Mouse (Mus musculus) spleen, embryonic (tissue): ENCODE measurements around the gene Ppp1r12c.

Source experiments
- CTCF ChIA-PET: fragments of 350-600 bp; sonication (Branson Sonifier 250); formaldehyde crosslinking; loops from one replicate; lab custom pipeline; 2022; lab: Charles Lee

The Ppp1r12c gene

DNA sequence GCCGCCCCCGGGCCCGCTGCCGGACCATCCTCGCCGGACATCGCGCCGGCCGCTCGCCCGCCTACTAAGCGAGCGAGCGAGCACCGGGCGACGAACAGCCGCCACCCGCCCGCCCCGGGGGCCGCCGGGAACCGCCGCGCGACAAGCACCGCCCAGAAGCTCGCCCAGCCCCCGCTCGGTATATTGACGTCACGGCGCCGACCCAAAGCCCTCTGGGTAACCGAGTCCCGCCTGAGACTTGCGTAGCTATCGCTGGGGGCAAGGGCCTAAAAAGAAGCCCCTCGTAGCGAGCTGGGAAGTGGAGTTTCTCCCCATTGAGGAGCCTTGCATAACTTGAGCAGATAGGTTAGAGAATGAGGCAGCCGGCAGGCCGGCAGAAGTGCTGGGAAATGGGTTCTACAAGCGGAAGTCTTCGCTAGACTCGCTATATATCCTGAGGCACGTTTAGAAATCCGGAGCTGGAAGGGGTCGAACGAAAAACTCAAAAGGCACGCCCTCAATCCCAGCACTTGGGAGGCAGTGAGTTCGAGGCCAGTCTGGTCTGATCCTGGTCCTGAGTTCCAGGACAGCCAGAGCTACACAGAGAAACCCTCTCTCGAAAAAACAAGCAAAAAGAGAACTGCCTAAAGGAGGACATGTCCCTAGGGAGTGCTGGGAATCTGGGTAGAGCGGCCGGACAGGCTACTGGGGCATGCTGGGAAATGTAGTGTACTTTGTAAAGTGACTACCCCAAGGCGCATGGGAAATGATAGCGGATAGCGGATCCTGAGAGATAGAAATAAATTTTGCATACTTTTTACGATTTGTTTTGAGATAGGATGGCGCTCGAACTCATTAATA is at the start of gene Ppp1r12c:
Gene Ppp1r12c, minus strand, starts transcription at position 123 of the 840 bp plus-strand sequence.
- CTCF ChIA-PET = no interaction called here

GRCm38 (mm10) chr7:4547221-4547641 is 45.8 kb upstream of the Ppp1r12c start, which contains the start of gene Syt5:
Syt5 (minus strand) TSS chr7:4547541.
- CTCF ChIA-PET = no interaction called here

GRCm38 (mm10) chr7:4546591-4547131 is 45.2 kb upstream of the Ppp1r12c start:
- CTCF ChIA-PET = no interaction called here

GRCm38 (mm10) chr7:4546050-4546449 is 44.6 kb upstream of the Ppp1r12c start:
- CTCF ChIA-PET = no interaction called here

DNA sequence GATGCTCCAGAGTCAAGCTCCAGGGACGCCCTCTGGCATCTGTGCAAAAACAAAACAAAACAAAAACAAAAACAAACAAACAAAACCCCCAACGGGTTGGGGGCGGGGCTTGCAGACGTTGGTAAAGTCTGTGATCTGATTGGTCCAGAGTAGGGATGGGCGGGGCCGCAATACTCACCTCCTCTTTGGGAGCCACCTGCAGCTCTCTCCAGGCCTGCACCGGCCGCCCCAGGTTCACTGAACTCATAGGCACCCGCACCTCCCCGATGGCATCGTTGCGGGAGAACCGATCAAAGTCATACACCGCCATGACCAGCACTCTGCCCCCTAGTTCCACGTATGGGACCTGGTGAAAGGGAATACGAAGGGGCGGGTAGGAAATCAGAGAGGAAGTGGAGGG is 40.5 kb upstream of the Ppp1r12c start:
- CTCF ChIA-PET = no interaction called here

DNA sequence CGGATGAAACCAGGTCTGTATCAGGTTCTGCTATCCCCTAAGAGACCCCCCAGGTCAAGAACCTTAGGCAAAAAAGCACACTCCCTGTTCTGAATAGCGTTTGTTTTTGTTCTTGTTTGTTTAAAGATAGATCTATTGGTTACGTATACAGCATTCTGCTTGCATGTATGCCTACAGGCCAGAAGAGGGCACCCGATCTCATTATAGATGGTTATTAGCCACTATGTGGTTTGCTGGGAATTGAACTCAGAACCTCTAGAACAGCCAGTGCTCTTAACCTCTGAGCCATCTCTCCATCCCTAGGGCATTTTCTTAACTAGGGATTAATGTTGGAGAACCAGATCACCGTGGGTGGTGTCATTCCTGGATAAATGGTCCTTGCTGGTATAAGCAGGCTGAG is 39.9 kb upstream of the Ppp1r12c start:
- CTCF ChIA-PET = no interaction called here

GRCm38 (mm10) chr7:4539019-4539418 is 37.5 kb upstream of the Ppp1r12c start:
- CTCF ChIA-PET = no interaction called here

DNA sequence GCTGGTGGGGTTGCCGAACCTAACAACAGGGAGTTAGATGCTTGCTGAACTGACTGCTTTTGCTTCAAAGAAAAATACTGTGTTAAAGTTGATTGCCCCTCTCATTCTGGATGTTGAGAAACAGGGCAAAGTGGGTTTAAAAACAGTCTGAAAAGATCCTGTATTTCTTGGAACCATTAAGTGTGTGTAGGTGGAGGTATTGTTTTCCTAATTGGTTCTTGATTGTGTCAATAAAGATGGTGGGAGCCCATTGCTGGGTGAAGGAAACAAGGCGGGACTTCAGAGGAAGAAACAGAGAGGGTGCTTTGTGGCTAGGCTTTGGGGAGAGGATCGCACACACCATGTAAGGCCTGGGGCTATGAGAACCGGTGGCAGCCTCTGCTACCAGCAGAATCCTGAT is 35.7 kb upstream of the Ppp1r12c start:
- CTCF ChIA-PET = no interaction called here

DNA sequence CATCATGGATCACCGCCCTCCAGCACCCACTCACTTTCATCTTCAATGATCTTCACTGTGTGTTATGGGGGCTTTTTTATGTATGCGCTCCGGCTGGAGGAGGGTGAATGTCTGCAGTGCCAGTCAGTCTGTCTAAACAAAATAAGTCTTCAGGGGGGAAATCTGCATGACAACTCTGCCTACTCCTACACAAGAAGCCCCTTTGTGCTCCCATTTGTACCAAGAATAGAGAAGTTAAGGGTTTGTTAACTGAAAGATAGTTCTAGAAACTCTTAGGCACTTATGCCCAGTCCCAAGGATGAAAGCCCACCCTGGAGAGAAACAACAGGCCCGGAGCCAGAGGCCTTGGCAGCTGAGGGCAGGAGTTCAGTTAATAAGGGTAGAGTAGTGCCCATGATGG is 34.9 kb upstream of the Ppp1r12c start:
- CTCF ChIA-PET = no interaction called here

GRCm38 (mm10) chr7:4532005-4532729 is 30.7 kb upstream of the Ppp1r12c start, which contains the start of gene Dnaaf3:
Dnaaf3 (minus strand) TSS chr7:4532453.
- CTCF ChIA-PET = no interaction called here

DNA sequence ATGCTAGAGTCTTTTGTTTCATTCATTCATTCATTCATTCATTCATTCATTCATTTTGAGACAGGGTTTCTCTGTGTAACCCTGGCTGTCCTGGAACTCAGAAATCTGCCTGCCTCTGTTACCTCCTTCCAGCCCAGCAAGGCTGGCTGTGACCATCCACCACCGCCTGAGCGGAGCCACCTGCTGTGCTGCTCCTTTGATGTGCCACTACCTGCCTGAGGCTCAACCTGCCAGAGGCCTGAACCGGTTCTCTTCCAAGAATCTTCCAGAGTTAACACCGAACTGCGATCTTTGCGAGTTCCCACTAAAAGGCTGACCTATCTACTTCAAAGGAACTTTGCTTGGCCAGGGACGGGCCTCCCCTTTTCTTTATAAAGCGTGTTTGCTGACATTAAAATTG is 28.7 kb upstream of the Ppp1r12c start:
- CTCF ChIA-PET = interaction anchor here (0.5 kb wide), 1 partner anchor 711 kb away, joined by 4 read pairs; no protein-coding TSS in a partner anchor

GRCm38 (mm10) chr7:4527302-4527689 is 25.8 kb upstream of the Ppp1r12c start:
- CTCF ChIA-PET = no interaction called here

DNA sequence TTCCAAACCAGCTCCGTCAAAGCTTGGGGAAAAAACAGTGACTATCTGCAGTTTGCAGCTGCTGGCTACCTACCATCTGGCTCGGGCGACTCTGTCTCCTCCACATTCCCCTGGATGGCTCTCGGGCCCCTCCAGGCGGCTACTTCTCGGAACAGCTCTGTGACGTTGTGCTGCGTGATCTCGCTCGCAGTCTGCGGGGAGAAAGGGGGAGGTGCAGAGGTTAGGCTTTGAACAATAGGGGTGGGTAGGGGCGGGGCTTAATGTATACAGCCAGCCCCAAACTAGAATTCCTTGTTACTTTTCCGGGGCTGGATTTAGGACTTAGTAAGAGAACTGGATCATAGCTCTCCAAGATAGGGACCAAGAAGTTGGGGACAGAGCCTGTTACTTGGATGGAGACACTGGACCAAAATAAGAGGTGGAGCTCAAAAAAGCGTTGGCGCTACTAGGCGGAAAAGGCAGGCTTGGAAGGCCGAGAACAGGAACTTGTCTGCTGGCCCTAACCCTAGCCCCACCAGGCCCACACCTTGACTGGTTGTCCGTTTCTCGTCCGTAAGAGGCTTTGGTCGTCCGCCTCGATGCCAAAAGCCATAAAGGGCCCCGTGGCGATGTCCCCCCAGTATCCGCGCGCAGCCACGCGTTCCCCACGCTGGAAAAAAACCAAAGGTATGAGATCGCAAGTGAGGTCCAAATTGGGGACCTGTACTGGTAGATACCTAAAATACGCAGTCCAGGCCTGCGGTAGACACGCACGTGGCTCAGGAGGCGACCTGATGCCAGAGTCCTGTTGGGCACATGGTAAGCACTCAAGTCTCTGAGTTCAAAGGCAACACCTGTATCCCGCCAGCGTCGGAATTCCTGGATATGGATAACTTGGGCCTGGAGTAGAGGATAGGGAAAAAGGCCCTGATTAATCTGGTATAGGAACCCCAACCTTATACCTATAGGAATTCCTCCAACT is 25.1 kb upstream of the Ppp1r12c start:
- CTCF ChIA-PET = interaction anchor here (0.7 kb wide), 1 partner anchor 63 kb away, joined by 3 read pairs; no protein-coding TSS in a partner anchor

- CTCF ChIA-PET = interaction anchor here (0.6 to 0.7 kb wide), 3 partner anchors 64 to 1633 kb away, joined by 4 to 8 read pairs (median 5); partner anchors contain the start of gene Eps8l1
Observed at GRCm38 (mm10) chr7:4524212-4524922, 22.9 kb upstream of the Ppp1r12c start, which contains the start of gene Tnni3. Tnni3 (minus strand) TSS chr7:4524229.

DNA sequence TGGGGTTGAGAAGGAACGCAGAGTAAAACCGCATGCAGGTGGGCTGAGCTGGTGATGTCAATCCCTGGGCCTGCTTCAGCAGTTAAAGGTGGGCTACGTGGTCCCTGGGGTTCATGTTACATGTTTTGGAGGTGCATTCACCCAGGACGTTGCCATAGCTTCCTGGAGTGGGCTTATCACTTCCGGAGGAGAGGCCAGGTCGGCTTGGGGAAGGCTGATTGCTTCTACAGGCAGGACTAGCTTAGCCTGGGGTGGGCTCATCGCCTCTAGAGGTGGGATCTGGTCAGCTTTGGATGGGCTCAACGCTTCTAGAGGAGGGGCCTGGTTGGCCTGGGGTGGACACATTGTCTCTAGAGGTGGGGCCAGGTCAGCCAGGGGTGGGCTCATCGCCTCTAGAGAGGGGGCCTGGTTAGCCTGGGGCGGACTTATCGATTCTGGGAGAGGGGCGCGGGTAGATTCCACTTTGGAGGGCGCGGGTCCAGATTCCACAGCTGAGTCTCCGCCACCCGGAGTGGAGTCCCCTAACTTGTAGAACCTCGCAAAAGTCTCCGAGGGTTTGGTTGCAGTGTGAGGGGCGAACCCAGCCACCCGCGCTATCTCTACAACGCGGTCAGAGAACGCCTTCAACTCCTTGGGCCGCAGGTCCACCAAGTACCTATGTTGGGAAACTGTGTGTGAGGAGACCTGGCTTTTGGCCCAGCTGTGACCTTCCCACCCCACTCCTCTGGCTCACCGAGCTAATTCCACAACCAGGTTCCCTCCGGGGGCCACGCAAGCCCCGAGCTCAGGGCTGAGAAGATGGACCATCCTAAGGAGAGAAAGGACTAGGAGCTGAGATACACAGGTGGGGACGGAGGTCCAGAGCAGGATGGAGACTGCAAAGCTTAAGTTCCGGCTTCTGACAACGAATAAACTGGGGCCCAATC is 22.0 kb upstream of the Ppp1r12c start:
- CTCF ChIA-PET = interaction anchor here (0.6 to 0.7 kb wide), 3 partner anchors 63 to 1634 kb away, joined by 4 to 8 read pairs (median 5); partner anchors contain the start of gene Eps8l1

- CTCF ChIA-PET = interaction anchor here (0.5 kb wide), 1 partner anchor 295 kb away, joined by 8 read pairs; no protein-coding TSS in a partner anchor
Observed at GRCm38 (mm10) chr7:4522292-4522691, 20.8 kb upstream of the Ppp1r12c start.

DNA sequence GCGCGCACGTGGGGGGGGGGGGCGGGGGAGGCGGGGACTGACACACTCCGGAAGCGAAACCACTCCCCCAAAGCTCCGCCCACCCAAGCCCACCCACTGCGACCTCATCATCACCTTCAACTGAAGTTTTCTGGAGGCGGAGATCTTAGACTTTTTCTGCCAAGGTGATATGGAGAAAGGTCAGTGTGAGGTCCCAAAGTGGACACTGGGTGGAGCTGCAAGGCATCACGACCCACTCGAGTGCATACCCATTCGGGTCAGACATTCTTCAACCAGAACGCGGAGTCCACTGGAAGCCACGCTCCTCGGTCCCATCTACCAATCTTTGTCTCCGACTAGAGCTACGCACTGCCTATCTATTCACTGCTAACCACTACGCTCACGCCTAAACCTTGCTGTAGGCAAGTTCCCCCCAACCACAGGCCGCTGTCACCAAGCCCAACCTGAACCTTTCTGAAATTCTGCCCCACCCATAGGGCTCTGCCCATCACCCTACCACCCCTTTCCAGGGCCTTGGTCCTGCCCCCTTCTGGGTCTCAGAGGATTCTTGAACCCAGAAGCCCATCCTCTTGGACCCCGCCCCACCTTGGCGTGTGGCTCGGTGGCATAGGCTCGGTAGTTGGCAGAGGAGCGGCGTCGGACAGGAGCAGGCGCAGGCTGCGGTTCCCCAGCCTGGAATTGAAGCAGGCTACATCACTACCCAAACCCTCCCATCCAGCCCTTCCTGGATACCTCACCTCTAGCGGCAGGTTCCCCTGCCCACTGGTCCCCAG is 19.9 kb upstream of the Ppp1r12c start:
- CTCF ChIA-PET = no interaction called here

- CTCF ChIA-PET = no interaction called here
Observed at GRCm38 (mm10) chr7:4518487-4518886, 17.0 kb upstream of the Ppp1r12c start.
